Mouse (Mus musculus): ENCODE measurements around the gene Camsap3. TPM values are rescaled to one million over a fixed set of nuclear protein-coding genes. Genes with fewer than 3 reads are reported as not detected.
A peak's percentile ranks its signal among the peaks of the same experiment; 100 is the strongest.

Camsap3 gene
- polyA plus RNA-seq, 1 experiment from 2014 or later = 15.8 TPM

GRCm38 (mm10) chr8:3606593-3606992 lies 19.5 kb downstream of the Camsap3 start:
- peaks cover 91% of the 10 kb centered on the region for H3K36me3 ChIP-seq
- peaks cover 15% of the 10 kb centered on the region for H3K4me1 ChIP-seq
- no peak overlapping the region for H3K4me3 ChIP-seq (replicated peaks)
- ATAC-seq (replicated peaks; ENCODE audit: low FRiP score) = peak; percentile 40; the same call in 1 of the 2 replicates
- no peaks in the 10 kb centered on the region for H3K27me3 ChIP-seq
- H3K27ac ChIP-seq = peak overlapping the region; percentile 57
- H3K4me2 ChIP-seq = no peak overlapping the region
- H3K9me3 ChIP-seq (replicated peaks) = no peaks in the 10 kb centered on the region
- 81% methylated on average over 16 of the region's 16 CpGs for WGBS
- H3K9ac ChIP-seq = no peak overlapping the region

GRCm38 (mm10) chr8:3607822-3608221 lies 20.7 kb downstream of the Camsap3 start:
- no peaks in the 10 kb centered on the region for H3K9me3 ChIP-seq (replicated peaks)
- peaks cover 91% of the 10 kb centered on the region for H3K36me3 ChIP-seq
- no peak overlapping the region for H3K4me2 ChIP-seq
- no peak overlapping the region for H3K4me3 ChIP-seq (replicated peaks)
- H3K27ac ChIP-seq = no peak overlapping the region
- H3K27me3 ChIP-seq = no peaks in the 10 kb centered on the region
- WGBS = 88% methylated on average over 7 of the region's 7 CpGs
- no peak for ATAC-seq (replicated peaks; ENCODE audit: low FRiP score)
- peaks cover 15% of the 10 kb centered on the region for H3K4me1 ChIP-seq
- H3K9ac ChIP-seq = no peak overlapping the region

DNA sequence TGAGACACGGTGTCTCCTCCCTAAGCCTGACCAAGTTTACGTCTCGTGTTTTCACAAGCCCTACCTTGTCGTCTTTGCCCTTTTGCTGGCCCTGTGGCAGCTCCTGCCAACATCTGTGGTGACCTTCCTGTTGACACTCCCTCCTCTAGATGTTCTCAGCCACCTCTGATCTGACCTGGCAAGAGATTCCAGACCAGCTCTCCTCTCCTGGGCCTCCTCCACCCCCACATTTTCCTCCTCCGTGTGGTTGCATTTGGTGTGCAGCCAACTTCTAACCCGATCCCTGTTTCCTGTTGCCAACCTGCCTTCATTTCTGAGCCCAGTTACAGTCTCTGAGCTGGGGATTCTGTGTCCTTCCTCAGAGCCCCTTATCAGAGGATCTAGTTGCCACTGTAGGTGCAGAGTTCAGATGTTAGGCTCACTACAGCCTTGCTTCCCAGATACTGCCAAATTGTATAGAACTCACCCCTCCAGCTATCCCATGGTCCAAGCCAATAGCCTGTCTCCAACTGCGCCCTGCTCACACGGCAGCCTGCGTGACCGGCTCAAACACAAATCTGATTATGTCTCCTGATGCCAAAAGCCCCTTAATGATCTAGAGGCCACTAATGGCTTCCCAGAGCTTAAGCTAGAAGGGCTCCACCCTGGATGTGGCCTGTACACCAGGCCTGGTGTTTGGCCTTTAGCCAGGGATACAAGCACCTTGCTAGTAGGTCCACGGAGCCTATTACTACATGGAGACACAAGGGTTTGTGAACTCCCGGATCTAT lies 22.1 kb downstream of the Camsap3 start:
- Histone ChIP-seq H3K4me1 (peaks cover 15% of the 10 kb centered on the region), H3K27me3 (no peaks in the 10 kb centered on the region), H3K9me3 (replicated peaks) (no peaks in the 10 kb centered on the region), H3K9ac (no peak overlapping the region), H3K27ac (peak overlapping the region; percentile 52), H3K4me3 (replicated peaks) (no peak overlapping the region), H3K4me2 (no peak overlapping the region), H3K36me3 (peaks cover 91% of the 10 kb centered on the region)
- no peak for ATAC-seq (replicated peaks; ENCODE audit: low FRiP score)
- WGBS = 64% methylated on average over 12 of the region's 12 CpGs

DNA sequence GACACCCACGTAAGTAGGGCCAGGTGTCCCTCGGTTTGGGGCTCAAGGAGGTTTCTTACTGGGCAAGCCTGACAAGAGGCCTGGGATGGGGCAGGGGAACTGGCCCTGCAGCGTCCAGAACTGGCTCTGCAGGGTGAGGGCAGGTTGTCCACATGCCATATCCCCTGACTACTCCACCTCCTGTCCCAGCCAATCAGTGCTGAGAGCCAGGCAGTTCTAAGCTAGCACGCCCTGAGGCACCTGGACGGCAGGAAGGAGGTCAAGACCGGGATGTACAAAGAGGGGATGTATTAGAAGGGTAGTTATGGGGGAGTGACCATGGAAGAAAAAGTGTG lies 22.7 kb downstream of the Camsap3 start:
- Histone ChIP-seq H3K27ac (peak overlapping the region; percentile 52), H3K27me3 (no peaks in the 10 kb centered on the region), H3K4me3 (replicated peaks) (no peak overlapping the region), H3K36me3 (peaks cover 91% of the 10 kb centered on the region), H3K9ac (no peak overlapping the region), H3K9me3 (replicated peaks) (no peaks in the 10 kb centered on the region), H3K4me1 (peaks cover 15% of the 10 kb centered on the region), H3K4me2 (no peak overlapping the region)
- ATAC-seq (replicated peaks; ENCODE audit: low FRiP score) = no peak; the same call in 1 of the 2 replicates
- WGBS = 79% methylated on average over 6 of the region's 6 CpGs

DNA sequence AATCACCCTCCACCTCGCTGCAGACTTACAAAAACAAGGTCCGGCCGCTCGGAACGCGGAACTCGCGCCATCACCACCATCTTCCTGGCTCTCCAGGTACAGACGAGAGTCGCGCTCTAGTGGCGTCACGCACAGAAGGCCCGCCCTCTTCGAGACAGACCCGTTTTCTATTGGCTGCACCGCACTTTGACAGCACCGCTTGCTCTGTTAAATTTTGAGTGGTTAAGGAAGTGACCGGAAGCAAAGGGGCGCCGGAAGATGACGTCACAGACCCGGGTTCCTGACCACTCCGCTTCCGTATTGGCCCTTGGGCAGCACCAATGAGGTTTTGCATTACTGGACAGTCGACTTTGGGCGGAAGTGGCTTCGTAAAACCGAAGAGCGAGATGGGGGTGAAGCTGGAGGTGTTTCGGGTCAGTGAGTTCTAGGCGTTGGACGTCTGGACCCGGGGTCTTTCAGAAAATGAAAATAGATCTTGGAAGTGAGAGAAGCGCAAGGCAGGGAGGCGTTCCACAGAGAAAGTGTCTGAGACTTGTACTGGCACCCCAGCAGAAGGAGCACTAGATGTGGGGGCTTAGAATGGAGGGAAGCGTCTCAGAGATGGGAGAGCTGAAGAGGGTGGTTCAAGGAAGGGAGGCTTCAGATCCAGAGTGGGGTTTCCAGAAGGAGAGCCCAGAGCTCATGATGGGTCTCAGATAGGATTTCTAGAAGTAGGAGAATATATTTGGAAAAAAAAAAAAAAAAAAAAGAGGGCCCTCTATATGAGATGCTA lies 34.3 kb downstream of the Camsap3 start, which contains the start of the genes Xab2 and Pet100:
Xab2 (minus strand) TSS at position 118 of the 772 bp plus-strand sequence.
Pet100 (plus strand) TSS at position 350 of the 772 bp plus-strand sequence.
- WGBS = under 1% methylated on average over 37 of the region's 37 CpGs
- peak; percentile 98 for ATAC-seq (replicated peaks; ENCODE audit: low FRiP score)

DNA sequence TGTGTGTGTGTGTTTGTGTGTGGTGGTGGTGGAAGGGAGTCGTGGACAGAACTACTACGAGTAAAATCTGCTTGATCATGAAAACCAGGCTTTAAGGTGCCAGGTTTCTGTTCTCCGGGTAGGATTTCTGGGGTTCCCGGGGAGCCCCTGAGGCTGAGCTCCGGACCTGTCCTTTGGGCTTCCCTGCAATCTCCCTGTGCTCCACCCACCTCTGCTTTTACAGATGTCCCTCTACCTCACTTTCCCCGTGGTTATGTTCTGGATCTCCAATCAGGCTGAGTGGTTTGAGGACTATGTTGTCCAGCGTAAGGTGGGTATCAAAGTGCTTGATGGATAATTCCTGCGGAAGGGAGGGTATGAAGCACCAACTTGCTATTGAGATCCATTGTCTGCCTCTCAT lies 35.0 kb downstream of the Camsap3 start:
- Histone ChIP-seq H3K27ac (no peak overlapping the region), H3K4me3 (replicated peaks) (peak overlapping the region; percentile 90), H3K4me2 (peak overlapping the region; percentile 79), H3K9ac (peak overlapping the region; percentile 68), H3K36me3 (peaks cover 25% of the 10 kb centered on the region), H3K27me3 (no peaks in the 10 kb centered on the region), H3K4me1 (peaks cover 16% of the 10 kb centered on the region), H3K9me3 (replicated peaks) (no peaks in the 10 kb centered on the region)
- ATAC-seq (replicated peaks; ENCODE audit: low FRiP score) = no peak
- 56% methylated on average over 8 of the region's 8 CpGs for WGBS

More for the DNA sequence above, 34.3 kb downstream of the Camsap3 start, which contains the start of the genes Xab2 and Pet100:
- H3K4me1 ChIP-seq = peaks cover 16% of the 10 kb centered on the region
- H3K36me3 ChIP-seq = peaks cover 32% of the 10 kb centered on the region
- no peaks in the 10 kb centered on the region for H3K9me3 ChIP-seq (replicated peaks)
- H3K27ac ChIP-seq = no peak within 1 kb of the TSS
- H3K4me3 ChIP-seq (replicated peaks) = peak within 1 kb of the TSS; percentile 90
- H3K4me2 ChIP-seq = peak within 1 kb of the TSS; percentile 84
- H3K9ac ChIP-seq = peak within 1 kb of the TSS; percentile 78
- H3K27me3 ChIP-seq = no peaks in the 10 kb centered on the region

GRCm38 (mm10) chr8:3625445-3625844 lies 38.4 kb downstream of the Camsap3 start, which contains the start of gene Pcp2:
Pcp2 (minus strand) TSS chr8:3625545.
- no peak for ATAC-seq (replicated peaks; ENCODE audit: low FRiP score)
- H3K4me2 ChIP-seq = no peak within 1 kb of the TSS
- WGBS = 60% methylated on average over 1 of the region's 1 CpGs

GRCm38 (mm10) chr8:3626971-3627370 lies 39.9 kb downstream of the Camsap3 start:
- Histone ChIP-seq H3K9ac (no peak overlapping the region), H3K36me3 (0 out of 2 replicates have a peak, but pooled peaks cover 6% of the 10 kb centered on the region), H3K27me3 (peaks cover 19% of the 10 kb centered on the region), H3K27ac (no peak overlapping the region), H3K4me1 (peaks cover 21% of the 10 kb centered on the region), H3K4me3 (replicated peaks) (no peak overlapping the region), H3K4me2 (no peak overlapping the region), H3K9me3 (replicated peaks) (no peaks in the 10 kb centered on the region)
- WGBS = 49% methylated on average over 5 of the region's 5 CpGs
- ATAC-seq (replicated peaks; ENCODE audit: low FRiP score) = no peak

More at GRCm38 (mm10) chr8:3625445-3625844, 38.4 kb downstream of the Camsap3 start, which contains the start of gene Pcp2:
- Histone ChIP-seq H3K9me3 (replicated peaks) (no peaks in the 10 kb centered on the region), H3K4me3 (replicated peaks) (no peak within 1 kb of the TSS), H3K27me3 (peaks cover 19% of the 10 kb centered on the region), H3K9ac (no peak within 1 kb of the TSS), H3K36me3 (0 out of 2 replicates have a peak, but pooled peaks cover 6% of the 10 kb centered on the region), H3K4me1 (peaks cover 9% of the 10 kb centered on the region), H3K27ac (no peak within 1 kb of the TSS)

- H3K36me3 ChIP-seq = 0 out of 2 replicates have a peak, but pooled peaks cover 4% of the 10 kb centered on the region
- H3K4me2 ChIP-seq = no peak overlapping the region
- no peak for ATAC-seq (replicated peaks; ENCODE audit: low FRiP score)
- peaks cover 19% of the 10 kb centered on the region for H3K27me3 ChIP-seq
- no peak overlapping the region for H3K4me3 ChIP-seq (replicated peaks)
- no peak overlapping the region for H3K9ac ChIP-seq
- no peaks in the 10 kb centered on the region for H3K9me3 ChIP-seq (replicated peaks)
- H3K4me1 ChIP-seq = peaks cover 18% of the 10 kb centered on the region
- WGBS = 26% methylated on average over 5 of the region's 5 CpGs
- H3K27ac ChIP-seq = no peak overlapping the region
Measured at GRCm38 (mm10) chr8:3628014-3628413, 40.9 kb downstream of the Camsap3 start.

DNA sequence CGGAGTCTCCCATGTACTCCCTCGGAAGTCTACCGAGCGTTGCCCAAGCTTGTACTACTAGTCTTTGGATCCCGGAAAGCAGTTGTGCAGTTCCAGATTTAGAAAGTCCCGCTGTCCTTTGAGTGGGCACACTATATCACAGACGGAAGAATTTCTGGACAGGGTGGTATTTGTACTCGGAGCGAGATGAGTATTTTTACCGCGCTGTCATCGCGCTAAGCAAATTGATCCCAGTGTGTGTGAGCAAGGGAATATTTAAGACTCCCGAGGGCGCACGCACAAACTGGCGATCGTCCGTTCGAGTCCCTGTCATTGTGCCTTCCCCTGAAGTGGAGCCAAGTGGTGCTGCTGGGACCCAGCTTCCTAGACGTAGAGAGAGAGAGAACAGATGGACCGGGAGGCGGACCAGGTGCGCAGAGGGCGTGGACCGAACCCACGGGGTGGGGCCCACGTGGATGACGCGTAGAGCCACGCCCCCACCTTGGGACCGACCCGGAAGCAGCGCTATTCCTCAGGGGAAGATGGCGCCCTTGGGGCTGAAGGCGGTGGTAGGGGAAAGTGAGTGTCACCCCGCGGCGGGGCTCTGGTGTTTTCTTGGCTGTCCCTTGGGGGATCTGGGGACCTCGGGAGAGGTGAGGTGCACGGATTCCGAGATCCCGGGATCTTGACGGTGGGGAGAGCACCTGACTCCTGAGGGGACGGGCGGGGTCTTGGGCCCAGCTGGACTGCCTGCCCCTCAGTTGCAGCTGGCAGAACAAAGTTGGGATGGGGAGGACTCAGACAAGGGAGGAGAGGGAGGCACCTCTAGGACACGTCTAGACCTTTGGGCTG lies 43.8 kb downstream of the Camsap3 start, which contains the start of gene Stxbp2:
Stxbp2 (plus strand) TSS at position 309 of the 831 bp plus-strand sequence.
- Histone ChIP-seq H3K4me3 (replicated peaks) (peak within 1 kb of the TSS; percentile 65), H3K9ac (peak within 1 kb of the TSS; percentile 57), H3K36me3 (peaks cover 12% of the 10 kb centered on the region), H3K27me3 (peaks cover 19% of the 10 kb centered on the region), H3K4me2 (peak within 1 kb of the TSS; percentile 70), H3K9me3 (replicated peaks) (no peaks in the 10 kb centered on the region), H3K4me1 (peaks cover 18% of the 10 kb centered on the region), H3K27ac (no peak within 1 kb of the TSS; the same call in 1 of the 2 replicates)
- WGBS = 4% methylated on average over 47 of the region's 47 CpGs
- ATAC-seq (replicated peaks; ENCODE audit: low FRiP score) = peak; percentile 92

DNA sequence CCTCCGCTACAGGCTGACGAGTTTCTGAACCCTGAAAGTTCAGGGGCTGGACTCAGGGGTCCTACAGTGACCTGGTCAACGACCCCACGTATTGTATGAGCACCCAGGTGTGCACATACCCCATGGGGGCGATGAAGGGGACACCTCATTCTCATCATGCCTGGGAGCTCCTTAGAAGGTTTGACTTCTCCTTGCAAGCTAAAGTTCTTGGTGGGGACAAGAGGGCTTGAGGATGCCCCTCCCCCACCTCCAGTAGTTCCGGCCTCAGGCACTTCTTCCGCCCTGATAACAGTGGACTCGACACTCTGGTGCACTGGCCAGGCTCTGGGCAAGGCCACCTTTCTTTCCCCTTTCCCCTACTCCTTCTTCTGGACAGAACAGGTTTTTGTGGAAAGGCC lies 44.4 kb downstream of the Camsap3 start:
- Histone ChIP-seq H3K36me3 (peaks cover 18% of the 10 kb centered on the region), H3K27me3 (peaks cover 19% of the 10 kb centered on the region), H3K4me2 (peak overlapping the region; percentile 70), H3K4me3 (replicated peaks) (peak overlapping the region; percentile 65), H3K9ac (peak overlapping the region; percentile 57), H3K4me1 (peaks cover 18% of the 10 kb centered on the region), H3K27ac (no peak overlapping the region; the same call in 1 of the 2 replicates), H3K9me3 (replicated peaks) (no peaks in the 10 kb centered on the region)
- ATAC-seq (replicated peaks; ENCODE audit: low FRiP score) = peak; percentile 20
- 24% methylated on average over 8 of the region's 8 CpGs for WGBS
